Mouse (Mus musculus) liver, postnatal 0 days (tissue): ENCODE measurements around the gene Ppfia4.

Source experiments
- CTCF ChIP-seq: sonication (generic); IDR thresholded peaks from 2 replicates; pipeline ENCODE4 v1.5.1; 2016; ENCODE audit warnings: antibody characterized with exemption, low read depth
- EP300 ChIP-seq: IDR thresholded peaks from 2 replicates; pipeline ENCODE4 v1.6.1; 2016; ENCODE audit warnings: antibody characterized with exemption, low read depth, mild to moderate bottlenecking

- TF ChIP-seq CTCF (no peak), EP300 (no peak)
These were observed 35.5 kb downstream of the Ppfia4 start for GRCm38 (mm10) chr1:134297265-134297664.
